Mouse (Mus musculus): ENCODE data around the gene Pidd1. TPM values are rescaled to one million over a fixed set of nuclear protein-coding genes. Genes with fewer than 3 reads are reported as not detected.

Gene Pidd1
- polyA plus RNA-seq, 1 experiment = 1.9 TPM

DNA sequence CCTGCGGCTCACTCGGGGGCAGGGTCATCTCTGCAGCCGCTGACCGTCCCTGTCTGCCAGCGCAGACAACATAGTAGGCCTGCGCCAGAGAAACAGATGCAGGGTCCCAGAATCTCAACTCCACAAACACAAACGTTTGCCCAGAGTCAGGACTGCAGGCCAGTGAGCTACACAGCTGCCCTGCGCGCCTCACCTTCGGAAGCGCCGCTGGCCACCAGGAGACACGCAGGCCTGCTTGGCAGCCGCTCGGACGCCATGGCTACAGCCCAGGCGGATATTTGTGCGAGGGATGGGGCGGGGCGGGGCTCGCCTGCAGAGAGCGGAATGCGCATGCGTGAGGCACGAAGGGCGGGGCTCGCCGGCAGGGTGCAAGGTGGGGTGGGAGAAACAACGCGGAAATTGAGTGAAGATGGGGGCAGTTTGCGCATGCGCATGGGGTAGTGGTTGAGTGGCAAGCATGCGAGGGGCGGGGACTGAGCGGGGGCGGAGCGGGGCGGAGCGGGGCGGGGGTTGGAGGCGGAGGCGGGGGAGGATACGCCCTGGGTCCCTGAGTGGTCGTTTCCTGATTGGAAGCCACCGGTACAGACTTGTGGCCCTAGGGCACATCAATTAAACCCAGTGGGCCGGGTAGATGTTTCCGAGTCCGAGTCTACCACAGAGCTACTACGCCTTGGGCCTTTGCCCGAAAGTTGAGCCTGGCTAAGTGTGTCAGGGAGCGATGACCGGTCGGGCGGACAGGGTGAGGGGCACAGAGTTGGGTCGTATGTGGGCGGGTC is 29.8 kb downstream of the Pidd1 start, which contains the start of gene Gatd1:
Gatd1 (minus strand) TSS at position 328 of the 776 bp plus-strand sequence.
- H3K79me2 ChIP-seq (ENCODE audit: control insufficient read depth, insufficient read depth) = no peaks in the 10 kb centered on the region
- H3K36me3 ChIP-seq (ENCODE audit: control insufficient read depth, insufficient read depth) = no peaks in the 10 kb centered on the region
- TF ChIP-seq SRF (IDR thresholded peaks at IDR 0.05; ENCODE audit: control insufficient read depth, insufficient read length, low read depth) = no peak
- TF ChIP-seq REST (IDR thresholded peaks at IDR 0.05; ENCODE audit: insufficient read depth, insufficient read length) = peak; percentile 21
- no peak for TF ChIP-seq TCF12 (IDR thresholded peaks at IDR 0.05; ENCODE audit: insufficient read depth, poor library complexity, severe bottlenecking)
- peak in 1 of 3 experiments; percentile 47 for TF ChIP-seq MYOD1 (IDR thresholded peaks at IDR 0.05; ENCODE audit: control insufficient read depth in 1 of 3, insufficient read length in 2 of 3, low read depth in 2 of 3)
- TF ChIP-seq MYOG (IDR thresholded peaks at IDR 0.05; ENCODE audit: control insufficient read depth in 1 of 3, insufficient read depth in 1 of 3, insufficient read length in 2 of 3, low read depth in 2 of 3) = no peak
- TF ChIP-seq POLR2A (IDR thresholded peaks at IDR 0.05; ENCODE audit: insufficient read length, low read depth) = peak; percentile 96
- peak; percentile 90 for TF ChIP-seq POLR2AphosphoS2 (IDR thresholded peaks at IDR 0.05; ENCODE audit: insufficient read length, low read depth)
- TF ChIP-seq MAX (IDR thresholded peaks at IDR 0.05; ENCODE audit: low read depth) = no peak
- no peak for TF ChIP-seq CEBPB (IDR thresholded peaks at IDR 0.05; ENCODE audit: insufficient read depth, poor library complexity, severe bottlenecking)
- peak within 1 kb of the TSS; percentile 94 for H3K4me2 ChIP-seq (ENCODE audit: low read depth)
- H3K27me3 ChIP-seq (ENCODE audit: control insufficient read depth, insufficient read depth, insufficient read length) = no peaks in the 10 kb centered on the region
- peak within 1 kb of the TSS; percentile 69 for H3K4me3 ChIP-seq
- peak within 1 kb of the TSS; percentile 16 for H3ac ChIP-seq (ENCODE audit: control insufficient read depth, insufficient read length)

DNA sequence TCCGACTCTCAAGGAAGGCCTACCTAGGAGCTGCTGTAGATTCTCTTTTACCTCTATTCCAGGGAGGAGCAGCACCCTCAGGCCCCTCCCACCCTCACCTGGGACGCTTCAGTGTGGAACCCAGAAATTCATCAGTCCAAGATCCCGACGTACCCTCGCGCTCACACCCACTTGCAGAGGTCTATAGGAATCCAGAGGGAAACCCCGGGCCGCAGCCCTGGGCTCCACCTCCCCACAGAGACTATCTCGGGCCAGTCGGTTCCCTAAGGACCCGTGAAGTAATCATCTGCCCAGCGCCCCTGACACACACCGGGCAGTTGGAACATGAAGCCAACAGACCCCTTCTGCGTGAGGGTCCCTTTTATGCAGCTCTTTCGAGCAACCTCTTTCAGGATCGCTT is 30.5 kb downstream of the Pidd1 start:
- Histone ChIP-seq H3ac (ENCODE audit: control insufficient read depth, insufficient read length) (peak overlapping the region; percentile 16), H3K4me2 (ENCODE audit: low read depth) (peak overlapping the region; percentile 86), H3K27me3 (ENCODE audit: control insufficient read depth, insufficient read depth, insufficient read length) (no peaks in the 10 kb centered on the region), H3K4me3 (peak overlapping the region; percentile 69), H3K36me3 (ENCODE audit: control insufficient read depth, insufficient read depth) (no peaks in the 10 kb centered on the region), H3K79me2 (ENCODE audit: control insufficient read depth, insufficient read depth) (no peaks in the 10 kb centered on the region)
- no peak for TF ChIP-seq TCF12 (IDR thresholded peaks at IDR 0.05; ENCODE audit: insufficient read depth, poor library complexity, severe bottlenecking)
- no peak for TF ChIP-seq USF1 (IDR thresholded peaks at IDR 0.05; ENCODE audit: low read depth)
- no peak for TF ChIP-seq REST (IDR thresholded peaks at IDR 0.05; ENCODE audit: insufficient read depth, insufficient read length)
- TF ChIP-seq POLR2AphosphoS2 (IDR thresholded peaks at IDR 0.05; ENCODE audit: insufficient read length, low read depth) = no peak
- TF ChIP-seq MYOD1 (IDR thresholded peaks at IDR 0.05; ENCODE audit: control insufficient read depth in 1 of 3, insufficient read length in 2 of 3, low read depth in 2 of 3) = no peak
- no peak for TF ChIP-seq CEBPB (IDR thresholded peaks at IDR 0.05; ENCODE audit: insufficient read depth, poor library complexity, severe bottlenecking)
- no peak for TF ChIP-seq POLR2A (IDR thresholded peaks at IDR 0.05; ENCODE audit: insufficient read length, low read depth)
- TF ChIP-seq TCF3 (IDR thresholded peaks at IDR 0.05; ENCODE audit: insufficient read length, low read depth) = no peak
- no peak for TF ChIP-seq SRF (IDR thresholded peaks at IDR 0.05; ENCODE audit: control insufficient read depth, insufficient read length, low read depth)
- no peak for TF ChIP-seq MYOG (IDR thresholded peaks at IDR 0.05; ENCODE audit: control insufficient read depth in 1 of 3, insufficient read depth in 1 of 3, insufficient read length in 2 of 3, low read depth in 2 of 3)
- TF ChIP-seq E2F4 (IDR thresholded peaks at IDR 0.05; ENCODE audit: insufficient read depth) = no peak
- no peak for TF ChIP-seq MAX (IDR thresholded peaks at IDR 0.05; ENCODE audit: low read depth)

DNA sequence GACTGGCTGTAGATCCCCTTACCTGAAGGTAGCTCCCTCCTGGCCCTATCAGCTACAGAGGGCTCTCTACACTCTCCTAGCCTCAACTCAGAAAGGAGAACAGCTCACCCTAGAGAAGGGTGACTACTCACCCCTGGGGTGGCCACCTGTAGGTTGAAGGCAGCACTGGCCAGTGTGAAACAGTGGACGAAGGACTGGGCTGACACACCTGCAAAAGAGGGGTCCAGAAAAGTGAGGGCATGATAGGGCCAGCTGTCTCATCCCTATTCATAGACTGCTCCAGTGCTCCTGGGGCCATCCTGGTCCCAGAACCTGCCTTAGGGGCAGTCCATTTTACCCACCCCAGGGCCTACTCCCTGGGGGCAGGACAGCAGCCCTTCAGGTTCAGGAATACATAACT is 32.2 kb downstream of the Pidd1 start:
- Histone ChIP-seq H3K79me2 (ENCODE audit: control insufficient read depth, insufficient read depth) (no peaks in the 10 kb centered on the region), H3K4me2 (ENCODE audit: low read depth) (no peak overlapping the region), H3K27me3 (ENCODE audit: control insufficient read depth, insufficient read depth, insufficient read length) (no peaks in the 10 kb centered on the region), H3K36me3 (ENCODE audit: control insufficient read depth, insufficient read depth) (no peaks in the 10 kb centered on the region), H3ac (ENCODE audit: control insufficient read depth, insufficient read length) (no peak overlapping the region), H3K4me3 (no peak overlapping the region)
- TF ChIP-seq MYOG (IDR thresholded peaks at IDR 0.05; ENCODE audit: control insufficient read depth in 1 of 3, insufficient read depth in 1 of 3, insufficient read length in 2 of 3, low read depth in 2 of 3) (no peak), POLR2A (IDR thresholded peaks at IDR 0.05; ENCODE audit: insufficient read length, low read depth) (no peak), TCF3 (IDR thresholded peaks at IDR 0.05; ENCODE audit: insufficient read length, low read depth) (no peak), TCF12 (IDR thresholded peaks at IDR 0.05; ENCODE audit: insufficient read depth, poor library complexity, severe bottlenecking) (no peak), SRF (IDR thresholded peaks at IDR 0.05; ENCODE audit: control insufficient read depth, insufficient read length, low read depth) (no peak), USF1 (IDR thresholded peaks at IDR 0.05; ENCODE audit: low read depth) (no peak), E2F4 (IDR thresholded peaks at IDR 0.05; ENCODE audit: insufficient read depth) (no peak), MYOD1 (IDR thresholded peaks at IDR 0.05; ENCODE audit: control insufficient read depth in 1 of 3, insufficient read length in 2 of 3, low read depth in 2 of 3) (no peak), REST (IDR thresholded peaks at IDR 0.05; ENCODE audit: insufficient read depth, insufficient read length) (no peak), CEBPB (IDR thresholded peaks at IDR 0.05; ENCODE audit: insufficient read depth, poor library complexity, severe bottlenecking) (no peak), POLR2AphosphoS2 (IDR thresholded peaks at IDR 0.05; ENCODE audit: insufficient read length, low read depth) (no peak), MAX (IDR thresholded peaks at IDR 0.05; ENCODE audit: low read depth) (no peak)

DNA sequence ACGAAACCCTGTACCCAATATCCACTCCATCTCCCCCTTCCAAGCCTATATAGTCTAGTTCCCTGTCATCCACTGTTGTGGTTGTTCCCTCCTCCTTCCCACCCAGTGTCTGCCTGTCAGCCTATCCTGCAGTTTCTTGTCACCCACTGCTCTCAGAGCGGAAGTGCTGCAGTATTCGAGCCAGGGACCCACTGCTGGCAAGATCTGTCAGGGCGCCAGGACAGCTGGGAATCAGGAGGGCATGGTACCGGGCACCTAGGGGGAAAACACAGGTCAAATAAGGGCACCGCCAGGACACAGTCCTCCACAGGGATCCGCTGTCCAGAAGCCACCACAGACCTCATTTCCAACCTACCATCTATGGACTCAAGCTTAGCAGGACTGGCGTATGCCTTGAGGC is 33.2 kb downstream of the Pidd1 start:
- Histone ChIP-seq H3K4me2 (ENCODE audit: low read depth) (no peak overlapping the region), H3K27me3 (ENCODE audit: control insufficient read depth, insufficient read depth, insufficient read length) (no peaks in the 10 kb centered on the region), H3K4me3 (no peak overlapping the region), H3K79me2 (ENCODE audit: control insufficient read depth, insufficient read depth) (no peaks in the 10 kb centered on the region), H3ac (ENCODE audit: control insufficient read depth, insufficient read length) (no peak overlapping the region), H3K36me3 (ENCODE audit: control insufficient read depth, insufficient read depth) (no peaks in the 10 kb centered on the region)
- TF ChIP-seq E2F4 (IDR thresholded peaks at IDR 0.05; ENCODE audit: insufficient read depth) = no peak
- no peak for TF ChIP-seq SRF (IDR thresholded peaks at IDR 0.05; ENCODE audit: control insufficient read depth, insufficient read length, low read depth)
- TF ChIP-seq TCF3 (IDR thresholded peaks at IDR 0.05; ENCODE audit: insufficient read length, low read depth) = no peak
- TF ChIP-seq USF1 (IDR thresholded peaks at IDR 0.05; ENCODE audit: low read depth) = no peak
- TF ChIP-seq TCF12 (IDR thresholded peaks at IDR 0.05; ENCODE audit: insufficient read depth, poor library complexity, severe bottlenecking) = no peak
- TF ChIP-seq CEBPB (IDR thresholded peaks at IDR 0.05; ENCODE audit: insufficient read depth, poor library complexity, severe bottlenecking) = no peak
- TF ChIP-seq MYOD1 (IDR thresholded peaks at IDR 0.05; ENCODE audit: control insufficient read depth in 1 of 3, insufficient read length in 2 of 3, low read depth in 2 of 3) = no peak
- no peak for TF ChIP-seq POLR2AphosphoS2 (IDR thresholded peaks at IDR 0.05; ENCODE audit: insufficient read length, low read depth)
- TF ChIP-seq REST (IDR thresholded peaks at IDR 0.05; ENCODE audit: insufficient read depth, insufficient read length) = no peak
- TF ChIP-seq MYOG (IDR thresholded peaks at IDR 0.05; ENCODE audit: control insufficient read depth in 1 of 3, insufficient read depth in 1 of 3, insufficient read length in 2 of 3, low read depth in 2 of 3) = no peak
- no peak for TF ChIP-seq POLR2A (IDR thresholded peaks at IDR 0.05; ENCODE audit: insufficient read length, low read depth)
